Mouse (Mus musculus) cerebellum, adult 18-20 months (tissue): ENCODE data around the gene Rbfox3.

Source experiments
- DNase-seq, 2 experiments: peaks; one replicate each; pipeline ENCODE4 v3.0.0; 2021

Gene Rbfox3

DNA sequence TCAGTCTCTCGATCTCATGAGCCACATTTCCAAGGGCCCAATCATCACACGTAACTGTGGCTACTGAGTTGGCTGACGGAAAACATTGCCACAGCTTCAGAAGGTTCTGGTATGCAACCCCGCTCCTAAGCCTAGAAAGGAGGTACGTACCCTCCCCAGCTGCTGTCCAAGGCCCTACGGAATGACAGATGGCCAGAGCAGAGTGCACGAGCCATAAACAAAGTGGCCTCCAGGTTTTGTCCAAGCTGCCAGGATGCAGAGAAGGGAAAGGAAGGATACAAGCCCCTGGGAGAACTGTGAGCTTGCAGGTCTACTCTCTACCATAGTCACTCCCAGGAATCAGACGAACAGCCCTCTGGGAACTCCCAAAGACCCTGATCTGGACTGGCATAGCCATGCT, 327.8 kb downstream of the Rbfox3 start:
- DNase-seq, result peak; percentile 44 to 54

- no peak for DNase-seq
Measured at GRCm38 (mm10) chr11:118581019-118581418, 330.4 kb downstream of the Rbfox3 start.

DNA sequence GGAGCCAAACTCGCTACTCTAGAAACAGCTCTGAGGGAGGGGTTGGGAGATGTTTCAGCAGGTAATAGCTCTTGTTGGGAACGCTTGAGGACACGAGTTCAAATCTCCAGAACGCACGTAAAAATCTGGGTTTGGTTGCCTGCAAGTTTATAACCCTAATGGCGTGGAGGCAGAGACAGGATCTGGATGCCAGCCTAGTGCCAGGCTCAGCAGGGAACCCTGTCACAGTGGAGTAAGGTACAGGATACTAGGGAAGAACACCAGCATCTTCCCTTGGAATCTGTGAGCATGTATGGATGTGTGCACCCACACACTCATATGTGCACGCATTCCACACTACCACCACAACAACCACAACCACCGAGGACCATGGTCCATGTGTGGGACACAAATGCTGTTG, 331.8 kb downstream of the Rbfox3 start:
- DNase-seq, result peak; percentile 55 to 61

GRCm38 (mm10) chr11:118577271-118577670, 334.1 kb downstream of the Rbfox3 start:
- no peak for DNase-seq

DNA sequence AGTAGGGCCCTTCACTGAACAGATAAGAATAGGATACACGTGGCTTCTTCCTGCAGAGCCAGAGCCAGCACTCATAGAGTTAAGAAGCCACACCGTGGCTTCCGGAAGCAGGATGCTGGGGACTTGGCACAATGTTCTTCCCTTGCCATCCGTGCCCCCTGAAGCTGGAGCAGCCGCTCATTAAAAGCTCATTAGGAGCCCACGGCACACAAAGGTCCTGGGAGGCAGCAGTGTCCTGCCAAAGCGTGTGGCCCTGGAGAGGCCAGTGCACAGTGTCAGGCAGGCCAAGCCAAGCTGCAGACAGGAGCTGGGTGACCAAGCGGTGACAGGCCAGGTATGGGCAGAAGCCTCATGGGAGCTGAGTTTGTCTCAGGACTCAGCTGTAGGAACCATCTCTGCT, 334.8 kb downstream of the Rbfox3 start:
- DNase-seq, result peak; percentile 39 to 47

- no peak for DNase-seq
Measured at GRCm38 (mm10) chr11:118574418-118574817, 337.0 kb downstream of the Rbfox3 start.

DNA sequence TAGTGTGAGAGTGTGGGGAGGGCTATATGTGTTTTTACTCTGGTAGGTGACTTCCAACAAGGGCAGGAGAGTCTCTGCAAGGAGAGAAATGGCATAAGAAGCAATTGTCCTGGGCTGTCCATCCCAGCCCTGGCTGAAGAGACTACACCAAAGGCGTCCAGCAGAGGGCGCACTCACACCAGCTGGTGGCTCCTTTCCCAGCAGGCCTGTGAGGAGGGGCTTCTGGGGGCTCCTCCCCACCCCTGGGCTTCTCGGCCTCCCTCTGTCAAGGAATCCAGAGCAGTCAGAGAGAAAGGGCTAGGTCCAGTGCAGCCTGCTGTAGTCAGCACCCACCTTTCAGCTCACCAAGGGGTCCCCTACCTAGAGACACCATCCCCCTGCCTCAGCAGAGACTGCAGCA, 337.8 kb downstream of the Rbfox3 start:
- DNase-seq, result peak; percentile 72 to 82

DNA sequence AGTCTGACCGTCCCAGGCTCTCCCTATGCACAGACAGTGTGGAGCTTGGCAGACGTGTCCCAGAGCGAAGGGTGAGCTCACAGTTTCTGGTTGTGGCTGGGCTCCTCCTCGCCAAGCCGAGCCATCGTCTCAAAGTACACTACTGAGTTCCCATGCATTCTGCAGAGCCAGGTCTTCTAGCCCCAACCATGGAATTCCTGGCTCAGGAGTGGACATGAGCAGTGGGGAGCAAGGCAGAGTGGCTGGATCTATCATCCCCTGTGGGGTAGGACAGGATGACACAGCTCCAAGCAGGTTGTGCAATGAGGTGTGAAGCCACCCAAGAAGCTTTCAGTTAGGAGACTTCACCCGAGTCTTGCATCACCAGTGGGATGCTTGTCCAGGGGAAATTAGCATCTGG, 338.4 kb downstream of the Rbfox3 start:
- DNase-seq, result peak; percentile 35 to 47

DNA sequence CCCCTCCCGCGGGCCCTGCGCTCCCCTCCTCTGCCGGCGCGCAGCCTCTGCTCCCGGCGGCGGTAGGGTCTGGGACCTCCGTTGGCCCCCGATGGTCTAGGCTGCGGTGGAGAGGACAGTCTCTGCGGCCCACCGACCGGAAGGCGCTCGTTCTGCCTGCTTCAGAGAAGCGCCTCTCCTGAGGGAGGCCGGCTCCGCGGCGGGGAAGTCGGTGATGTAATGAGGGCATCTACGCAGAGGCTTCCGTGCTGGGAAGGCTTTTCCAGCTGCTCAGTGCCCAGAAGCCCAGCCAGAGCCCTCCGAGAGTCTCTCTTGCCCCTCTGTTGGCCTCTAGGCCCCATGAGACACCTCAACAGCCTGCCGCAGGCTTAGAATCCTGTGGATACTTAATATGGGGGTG, 341.2 kb downstream of the Rbfox3 start:
- DNase-seq, result no peak

- peak in 1 of 2 experiments; percentile 44 for DNase-seq
Measured at GRCm38 (mm10) chr11:118569571-118570062, 341.8 kb downstream of the Rbfox3 start.

GRCm38 (mm10) chr11:118563877-118564276, 347.5 kb downstream of the Rbfox3 start:
- DNase-seq, result peak; percentile 67 to 74

DNA sequence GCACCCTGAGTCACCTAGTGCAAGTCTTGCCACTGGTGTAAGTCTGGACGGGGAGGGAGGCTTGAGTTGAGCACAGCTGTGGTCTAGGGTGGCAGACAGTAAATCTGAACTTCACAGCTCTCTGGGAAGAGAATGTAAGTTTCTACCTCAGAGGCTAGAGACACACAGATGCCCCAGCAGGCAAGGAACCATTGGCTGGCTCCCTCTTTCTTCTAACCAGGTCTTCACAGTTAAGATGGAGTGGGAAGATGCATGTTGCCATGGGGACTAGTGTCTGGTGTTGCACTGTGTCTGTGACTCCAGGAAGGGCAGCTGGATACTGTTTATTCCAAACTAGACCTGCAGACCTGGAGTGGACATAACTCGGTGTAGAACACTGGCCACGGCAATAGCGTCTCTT, 348.6 kb downstream of the Rbfox3 start:
- no peak for DNase-seq

DNA sequence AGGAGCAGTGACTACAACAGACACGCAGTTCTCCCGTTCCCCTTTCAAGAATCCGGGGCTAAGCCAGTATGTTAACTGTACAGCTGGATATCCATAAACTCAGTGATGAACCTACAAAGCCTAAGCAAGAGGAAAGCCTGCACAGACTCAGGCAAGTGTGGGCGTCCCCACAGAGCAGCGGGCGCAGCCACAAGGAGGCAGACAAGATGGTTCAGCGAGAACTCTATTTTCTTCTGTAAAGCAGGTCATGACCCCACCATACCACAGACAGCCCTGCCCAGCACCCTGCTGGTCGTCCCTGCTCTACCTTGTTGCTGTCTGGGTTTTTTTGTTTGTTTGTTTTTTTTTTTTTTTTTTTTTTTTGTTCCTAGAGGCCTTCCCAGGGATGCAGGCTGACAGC, 353.2 kb downstream of the Rbfox3 start:
- no peak for DNase-seq

DNA sequence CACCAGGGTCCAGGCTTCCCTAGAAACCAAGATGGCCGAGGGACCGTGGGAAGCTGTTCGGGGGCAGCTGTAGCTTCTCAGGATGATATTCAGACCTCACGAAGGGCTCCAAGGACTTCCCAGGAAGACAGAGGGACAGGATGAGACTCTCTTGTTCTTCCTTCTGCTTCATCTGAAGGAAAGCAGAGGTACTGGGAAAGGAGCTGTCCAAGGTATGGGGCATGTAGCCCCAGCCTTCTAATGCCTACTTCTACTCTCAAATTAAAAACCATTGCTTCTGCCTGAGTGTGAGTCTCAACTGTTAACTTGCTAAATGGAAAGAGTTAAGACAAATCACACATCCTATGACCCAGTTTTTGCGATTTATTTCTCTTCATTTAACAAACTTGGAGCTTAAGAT, 355.8 kb downstream of the Rbfox3 start:
- DNase-seq, result no peak

DNA sequence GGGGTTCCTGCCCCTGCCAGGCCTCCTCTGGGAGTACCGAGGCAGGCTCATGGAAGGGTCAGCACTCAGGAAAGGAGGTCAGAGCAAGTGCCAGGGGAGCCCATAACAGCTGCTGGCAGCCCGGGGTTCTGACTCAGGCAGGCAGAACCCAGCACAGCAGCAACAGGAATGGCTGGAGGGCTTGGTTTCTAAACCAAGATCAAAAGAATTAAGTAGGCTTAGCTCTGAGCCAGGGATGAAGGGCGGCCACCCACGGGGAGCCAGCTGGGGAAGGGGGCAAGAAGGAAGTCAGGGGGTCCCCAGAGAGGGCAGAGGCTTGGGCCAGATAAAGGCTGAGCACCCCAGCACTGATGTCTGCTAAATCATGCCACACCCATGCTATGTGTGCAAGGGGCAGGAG, 356.9 kb downstream of the Rbfox3 start:
- DNase-seq, result no peak

- DNase-seq, result no peak
Measured at GRCm38 (mm10) chr11:118553926-118554325, 357.5 kb downstream of the Rbfox3 start.

DNA sequence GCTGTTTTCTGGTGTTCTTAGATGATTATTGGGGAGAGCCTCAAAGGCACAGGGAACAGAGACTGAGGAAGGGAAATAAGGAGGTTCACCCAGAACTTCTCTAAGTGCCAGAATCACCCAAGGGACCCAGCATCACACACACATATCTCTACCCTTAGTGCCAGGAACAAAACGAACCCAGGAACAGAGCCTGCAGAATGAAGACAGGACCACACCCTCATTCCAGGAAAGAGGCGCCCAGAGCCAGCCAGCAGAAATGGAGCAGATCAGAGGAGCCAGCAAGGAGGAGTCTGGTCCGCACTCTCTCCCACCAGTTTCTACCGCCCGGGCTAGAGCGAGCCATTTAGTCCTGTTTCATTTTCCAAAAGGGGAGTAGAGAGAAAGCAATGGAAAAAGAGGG, 358.4 kb downstream of the Rbfox3 start:
- no peak for DNase-seq

GRCm38 (mm10) chr11:118552478-118552877, 358.9 kb downstream of the Rbfox3 start:
- DNase-seq, result no peak

- no peak for DNase-seq
Measured at GRCm38 (mm10) chr11:118551705-118552104, 359.7 kb downstream of the Rbfox3 start.

DNA sequence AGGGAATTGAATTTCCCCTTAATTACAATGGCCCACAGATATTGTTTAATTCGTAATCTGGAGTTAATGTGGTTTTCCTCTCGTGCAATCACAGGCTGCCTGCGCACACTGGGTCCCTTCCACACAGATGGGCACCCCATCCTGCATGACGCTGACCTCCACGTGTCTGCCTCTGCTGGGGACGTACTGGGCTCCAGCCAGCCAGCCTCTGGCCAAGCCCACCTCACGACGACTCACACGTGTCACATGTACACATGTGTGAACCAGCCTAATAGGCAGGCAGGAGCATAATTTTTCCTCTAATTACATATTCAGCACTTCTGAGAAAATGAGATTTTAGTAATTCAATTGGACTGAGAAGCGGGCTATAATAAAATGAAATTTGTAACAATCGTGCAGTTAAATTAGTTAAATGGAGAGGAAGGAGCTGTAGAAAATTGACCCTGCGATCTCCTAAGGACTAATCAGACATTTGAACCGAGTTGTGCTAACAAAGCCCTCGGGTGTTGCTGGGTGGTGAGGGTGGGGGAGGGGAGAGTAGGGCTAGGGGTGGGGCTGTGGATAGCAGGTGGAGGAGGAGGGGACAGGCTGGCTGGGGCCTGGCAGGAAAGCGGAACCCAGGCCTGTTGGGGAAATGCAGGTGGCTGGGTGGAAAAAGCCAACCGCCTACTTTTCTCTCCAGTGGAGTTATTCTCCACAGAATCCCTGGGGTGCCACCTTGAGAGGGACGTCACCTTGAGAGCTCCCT, 360.4 kb downstream of the Rbfox3 start:
- DNase-seq, result no peak

- DNase-seq, result peak; percentile 52 to 57
Measured at GRCm38 (mm10) chr11:118548242-118548641, 363.2 kb downstream of the Rbfox3 start.

DNA sequence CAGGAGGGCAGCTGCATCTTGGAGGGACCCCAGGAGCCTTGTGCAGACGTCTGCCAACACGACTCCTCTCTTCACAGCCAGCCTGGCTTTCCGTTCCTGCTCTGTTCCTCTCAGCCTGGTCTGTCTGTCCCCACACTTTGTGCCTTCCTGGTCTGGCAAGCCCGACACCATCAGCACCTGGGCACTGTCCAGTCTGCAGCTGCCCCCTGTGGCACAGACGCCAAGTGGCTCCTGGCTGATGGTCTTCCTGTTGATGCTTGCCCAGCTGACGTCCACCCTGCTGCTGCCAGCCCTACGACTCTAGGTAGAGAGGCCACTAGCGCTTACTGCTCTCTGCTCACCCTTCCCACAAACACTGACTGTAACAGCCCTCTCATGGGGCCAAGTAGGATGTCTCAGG, 365.1 kb downstream of the Rbfox3 start:
- DNase-seq, result peak; percentile 55 to 66

DNA sequence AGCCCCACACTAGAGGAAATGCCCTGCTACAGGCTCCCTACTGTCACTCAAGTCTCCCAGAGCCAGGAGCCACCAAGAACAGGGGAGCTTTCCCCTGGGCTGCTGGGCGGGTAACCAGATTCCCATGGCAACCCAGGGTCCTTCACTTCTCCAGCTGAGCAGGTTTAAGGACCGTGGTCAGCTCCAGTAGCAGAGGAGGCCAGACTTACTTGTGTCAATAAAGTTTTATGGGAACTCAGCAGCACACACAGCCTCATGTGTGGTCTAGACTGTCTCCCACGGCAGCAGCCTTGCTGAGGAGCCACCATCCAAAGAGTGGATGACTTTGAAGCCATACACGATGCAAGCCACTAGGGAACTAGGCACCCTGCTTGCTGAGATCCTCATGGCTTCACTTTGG, 365.7 kb downstream of the Rbfox3 start:
- DNase-seq, result no peak

GRCm38 (mm10) chr11:118544564-118544963, 366.8 kb downstream of the Rbfox3 start:
- DNase-seq, result peak; percentile 71 to 76

DNA sequence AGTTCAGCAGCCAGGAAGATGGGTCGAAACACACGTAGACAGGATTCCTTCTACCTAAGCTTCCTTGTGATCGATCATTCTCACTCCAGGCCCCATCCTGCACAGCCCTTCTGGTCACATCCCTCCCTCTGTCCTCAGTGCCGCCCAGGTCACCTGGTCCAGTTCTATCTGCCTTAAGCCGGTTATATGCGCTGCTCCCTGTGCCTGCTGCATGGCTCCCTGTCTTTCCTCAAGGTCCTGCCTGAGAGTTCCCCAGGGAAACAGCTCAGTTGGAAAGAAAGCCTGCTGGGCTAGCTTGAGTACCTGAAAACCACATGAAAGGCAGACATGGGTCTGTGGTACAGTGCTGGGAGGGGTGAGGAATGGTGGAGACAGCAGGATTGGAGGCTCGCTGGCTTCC, 368.5 kb downstream of the Rbfox3 start:
- DNase-seq, result no peak
